Mouse (Mus musculus) kidney, adult 2 months (tissue): ENCODE results near the gene Gli3. TPM values are rescaled to one million over a fixed set of nuclear protein-coding genes. Genes with fewer than 3 reads are reported as not detected.

Source experiments
- DNase-seq: peaks from one replicate; pipeline ENCODE4 v3.0.0; 2021
- H3K27ac ChIP-seq: fragments of 200-500 bp; 2 replicates; pipeline ENCODE4 v1.5.1; 2012; ENCODE audit warnings: low read depth, low read length, control low read depth, inconsistent platforms; ENCODE audit not compliant: insufficient read depth
- H3K27me3 ChIP-seq: fragments of 200-500 bp; replicated peaks from 2 replicates; pipeline ENCODE4 v1.6.1; 2012; ENCODE audit warnings: mild to moderate bottlenecking, moderate library complexity, low read length, inconsistent platforms; ENCODE audit not compliant: control insufficient read depth, insufficient read depth
- H3K36me3 ChIP-seq: fragments of 200-500 bp; 2 replicates; pipeline ENCODE4 v1.6.1; 2012; ENCODE audit warnings: mild to moderate bottlenecking, moderate library complexity, low read length, inconsistent platforms; ENCODE audit not compliant: control insufficient read depth, insufficient read depth
- H3K4me1 ChIP-seq: fragments of 200-500 bp; 2 replicates; pipeline ENCODE4 v1.6.1; 2011; ENCODE audit warnings: low read length; ENCODE audit not compliant: control insufficient read depth, insufficient read depth
- H3K4me3 ChIP-seq: fragments of 200-500 bp; 2 replicates; pipeline ENCODE4 v1.5.1; 2011; ENCODE audit warnings: mild to moderate bottlenecking, low read depth, low read length, control low read depth; ENCODE audit not compliant: insufficient read depth
- CTCF ChIP-seq: fragments of 200-500 bp; conservative IDR thresholded peaks from 2 replicates; pipeline ENCODE4 v1.5.1; 2011; ENCODE audit warnings: low read depth, mild to moderate bottlenecking, control low read depth, low read length, moderate library complexity, mixed read lengths; ENCODE audit not compliant: insufficient read depth, insufficient read length
- POLR2A ChIP-seq: fragments of 200-500 bp; IDR thresholded peaks from one replicate; pipeline ENCODE4 v1.6.1; 2011; ENCODE audit warnings: low read depth, low read length, control low read depth
- WGBS: fragments of 180-500 bp; shearing (Covaris S2); methylation state at CpG from one replicate; pipeline ENCODE4 v1.1.7; 2018; 5-methylcytosine and 5-hydroxymethylcytosine counted together
- polyA plus RNA-seq: library from polyadenylated mRNA; depleted of rRNA; stranded (reverse); fragments of >200 nt; gene quantifications from 2 replicates; pipeline ENCODE4 v1.2.3, GENCODE M21; 2012

Gene Gli3
- polyA plus RNA-seq, 1 experiment = 0.99 TPM

DNA sequence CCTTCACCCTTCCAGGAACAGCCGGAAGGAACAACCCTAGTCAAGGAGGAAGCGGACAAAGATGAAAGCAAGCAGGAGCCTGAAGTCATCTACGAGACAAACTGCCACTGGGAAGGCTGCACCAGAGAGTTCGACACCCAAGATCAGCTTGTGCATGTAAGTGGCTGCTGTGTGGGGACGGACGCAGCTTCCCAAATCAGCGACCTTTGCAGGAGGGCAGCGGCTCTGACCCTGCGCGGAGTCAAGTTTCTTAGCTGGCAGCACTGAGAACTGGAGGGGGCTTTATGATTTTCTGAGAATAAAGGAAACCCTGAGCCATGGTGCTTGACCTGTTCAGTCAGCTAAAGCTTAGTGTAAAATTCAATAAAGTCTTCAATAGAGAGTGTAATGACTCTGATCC is 199.3 kb downstream of the Gli3 start:
- no peaks in the 10 kb centered on the region for H3K27me3 ChIP-seq
- no peak overlapping the region for H3K4me3 ChIP-seq
- H3K27ac ChIP-seq = no peak overlapping the region
- 61% methylated on average over 10 of the region's 10 CpGs for WGBS
- H3K36me3 ChIP-seq = no peaks in the 10 kb centered on the region
- TF ChIP-seq CTCF = no peak
- TF ChIP-seq POLR2A = no peak
- no peaks in the 10 kb centered on the region for H3K4me1 ChIP-seq
- DNase-seq = no peak

GRCm38 (mm10) chr13:15664580-15665201 is 201.7 kb downstream of the Gli3 start:
- no peaks in the 10 kb centered on the region for H3K27me3 ChIP-seq
- no peak overlapping the region for H3K4me3 ChIP-seq
- WGBS = 36% methylated on average over 7 of the region's 7 CpGs
- TF ChIP-seq CTCF = no peak
- no peak for TF ChIP-seq POLR2A
- DNase-seq = peak; percentile 16
- H3K27ac ChIP-seq = no peak overlapping the region
- H3K4me1 ChIP-seq = no peaks in the 10 kb centered on the region
- H3K36me3 ChIP-seq = no peaks in the 10 kb centered on the region

DNA sequence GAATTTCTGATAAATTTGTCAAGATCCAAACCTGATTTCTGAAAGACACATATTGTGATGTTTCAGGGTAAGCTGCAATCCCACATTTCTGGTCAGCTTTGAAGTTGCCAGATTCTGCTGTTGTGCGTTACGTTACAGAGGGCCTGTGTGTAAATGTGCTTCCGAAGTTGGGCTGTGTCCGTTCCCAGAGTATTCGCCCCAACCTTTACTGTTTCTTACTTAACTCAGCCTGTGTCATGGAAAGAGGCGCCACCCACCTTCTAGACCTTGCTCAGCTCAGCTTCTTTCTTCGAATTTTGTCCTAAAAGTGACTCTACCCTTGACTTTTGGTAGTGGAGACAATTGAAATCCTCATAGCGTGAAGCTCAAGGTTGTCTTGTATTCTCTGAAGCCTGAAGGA is 202.5 kb downstream of the Gli3 start:
- no peak for TF ChIP-seq CTCF
- no peak for TF ChIP-seq POLR2A
- Histone ChIP-seq H3K36me3 (no peaks in the 10 kb centered on the region), H3K4me1 (no peaks in the 10 kb centered on the region), H3K27ac (no peak overlapping the region), H3K4me3 (no peak overlapping the region), H3K27me3 (no peaks in the 10 kb centered on the region)
- 78% methylated on average over 8 of the region's 8 CpGs for WGBS
- no peak for DNase-seq

DNA sequence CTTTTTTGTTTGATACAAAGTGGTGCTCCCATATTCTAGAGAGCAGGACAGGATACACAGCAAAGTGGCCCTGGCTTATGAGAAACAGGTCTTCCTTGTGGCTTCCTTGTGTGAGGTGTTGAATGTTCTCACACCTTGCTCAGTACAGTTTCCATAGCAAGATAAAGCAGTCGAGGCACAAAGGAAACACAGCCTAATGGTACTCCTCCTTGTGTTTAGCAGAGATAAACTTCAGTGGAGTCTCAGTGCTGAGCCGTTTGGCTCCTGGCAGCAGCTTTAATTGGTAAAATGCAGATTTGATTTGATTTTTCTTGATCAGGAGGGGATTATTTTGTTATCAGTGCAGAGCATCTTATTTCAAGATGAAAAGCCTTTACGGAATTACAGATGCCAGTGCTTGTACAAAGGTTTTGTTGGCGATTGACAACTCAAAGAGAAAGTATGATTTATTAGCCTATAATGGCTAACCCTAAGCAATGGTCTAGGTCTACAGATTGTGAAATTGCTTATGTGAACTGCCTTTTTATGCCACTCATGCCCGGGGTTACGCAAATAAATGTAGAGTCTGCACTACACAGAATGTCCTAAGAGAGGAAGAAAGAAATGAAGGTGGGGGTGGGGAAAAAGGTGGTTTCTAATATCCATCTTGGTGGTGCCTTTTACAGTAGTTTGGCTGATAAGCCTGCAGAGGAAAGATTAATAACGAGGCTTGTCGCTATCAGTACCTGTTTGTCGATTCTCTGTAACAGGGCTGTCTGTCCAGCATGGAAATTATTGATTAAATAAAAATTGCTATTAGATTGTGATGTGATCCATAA is 207.3 kb downstream of the Gli3 start:
- WGBS = 80% methylated on average over 9 of the region's 9 CpGs
- Histone ChIP-seq H3K4me1 (no peaks in the 10 kb centered on the region), H3K27me3 (no peaks in the 10 kb centered on the region), H3K27ac (no peak overlapping the region), H3K4me3 (no peak overlapping the region), H3K36me3 (no peaks in the 10 kb centered on the region)
- DNase-seq = no peak
- TF ChIP-seq POLR2A (no peak), CTCF (no peak)

DNA sequence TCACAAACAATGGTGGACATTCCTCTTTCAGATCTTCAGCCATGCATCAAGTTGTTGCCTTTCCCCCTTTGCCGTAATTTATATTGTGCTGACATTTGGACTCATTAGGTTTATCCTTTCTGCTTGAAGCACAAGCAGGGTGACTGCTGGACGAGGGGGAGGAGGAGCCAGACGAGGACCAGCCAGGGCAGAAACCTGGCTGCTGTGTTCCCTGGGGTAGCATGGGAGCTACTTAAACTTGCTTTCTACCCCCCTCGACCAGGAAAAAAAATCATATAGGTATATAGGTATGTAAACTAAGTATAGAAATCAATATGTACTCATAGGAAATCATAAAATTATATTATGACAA is 207.9 kb downstream of the Gli3 start:
- Histone ChIP-seq H3K4me1 (no peaks in the 10 kb centered on the region), H3K27ac (no peak overlapping the region), H3K4me3 (no peak overlapping the region), H3K27me3 (no peaks in the 10 kb centered on the region), H3K36me3 (no peaks in the 10 kb centered on the region)
- no peak for DNase-seq
- no peak for TF ChIP-seq POLR2A
- no peak for TF ChIP-seq CTCF
- WGBS = 52% methylated on average over 4 of the region's 4 CpGs

- Histone ChIP-seq H3K27me3 (no peaks in the 10 kb centered on the region), H3K4me1 (no peaks in the 10 kb centered on the region), H3K4me3 (no peak overlapping the region), H3K27ac (no peak overlapping the region), H3K36me3 (no peaks in the 10 kb centered on the region)
- DNase-seq = no peak
- TF ChIP-seq POLR2A (no peak), CTCF (no peak)
Measured at GRCm38 (mm10) chr13:15675480-15675879, 212.4 kb downstream of the Gli3 start.

DNA sequence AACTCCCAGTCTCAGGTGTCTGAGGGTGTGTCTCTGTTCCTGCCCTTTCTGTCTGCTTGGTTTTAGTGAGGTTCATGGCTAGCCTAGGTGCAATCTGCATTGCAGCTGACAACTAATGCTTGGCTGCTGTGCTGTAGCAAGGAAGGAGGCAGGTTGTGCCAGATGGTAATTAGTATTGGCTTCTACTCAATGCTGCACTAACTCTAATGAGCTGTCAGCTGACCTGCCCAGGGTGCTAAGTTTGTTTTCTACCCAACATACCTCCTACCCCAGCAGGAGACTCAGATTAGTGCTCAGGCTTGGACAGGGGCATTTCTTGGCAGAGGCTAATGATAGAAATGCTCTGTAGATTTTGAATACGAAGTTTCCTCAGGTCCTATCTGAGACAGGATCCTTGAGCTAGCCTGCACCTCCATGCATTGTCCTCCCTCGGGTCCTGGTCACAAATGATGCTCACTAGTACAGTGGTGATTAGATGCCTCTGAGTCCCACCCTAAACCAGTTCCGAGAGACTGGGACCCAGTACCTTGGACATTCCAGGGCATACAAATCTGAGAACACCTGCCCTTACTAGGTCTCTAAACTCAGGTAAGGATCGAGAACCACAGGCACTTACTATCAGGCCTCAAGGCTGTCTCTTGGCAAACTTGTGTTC is 214.2 kb downstream of the Gli3 start:
- Histone ChIP-seq H3K4me3 (no peak overlapping the region), H3K27me3 (no peaks in the 10 kb centered on the region), H3K4me1 (no peaks in the 10 kb centered on the region), H3K27ac (no peak overlapping the region), H3K36me3 (no peaks in the 10 kb centered on the region)
- TF ChIP-seq CTCF = no peak
- no peak for TF ChIP-seq POLR2A
- DNase-seq = peak; percentile 28
- WGBS = 90% methylated on average over 4 of the region's 4 CpGs
